Mouse (Mus musculus) c-Kit-positive CD71-positive TER-119-positive erythroid progenitor cells, embryonic 14.5 days (primary cell): ENCODE data around the gene Gm10964.

ENCODE experiments used
- DNase-seq: peaks from one replicate; pipeline ENCODE4 v3.0.0-alpha.2; 2013; ENCODE audit warnings: low spot score

Gene Gm10964

GRCm38 (mm10) chr3:103739329-103739728 lies at the start of gene Gm10964:
Gene Gm10964 (plus strand): TSS chr3:103739366.
- no peak for DNase-seq

- no peak for DNase-seq
These were observed 48.7 kb upstream of the Gm10964 start for GRCm38 (mm10) chr3:103690506-103690905.

GRCm38 (mm10) chr3:103695556-103695955 lies 43.6 kb upstream of the Gm10964 start:
- DNase-seq: no peak

GRCm38 (mm10) chr3:103696388-103696925 lies 42.7 kb upstream of the Gm10964 start:
- no peak for DNase-seq

GRCm38 (mm10) chr3:103704661-103705060 lies 34.5 kb upstream of the Gm10964 start:
- DNase-seq: no peak

- no peak for DNase-seq
These were observed 33.7 kb upstream of the Gm10964 start for GRCm38 (mm10) chr3:103705426-103705825.

- no peak for DNase-seq
These were observed 29.6 kb upstream of the Gm10964 start for GRCm38 (mm10) chr3:103709470-103710040.

- DNase-seq: no peak
These were observed 27.0 kb upstream of the Gm10964 start for GRCm38 (mm10) chr3:103712196-103712595.

- DNase-seq: no peak
These were observed 24.8 kb upstream of the Gm10964 start for GRCm38 (mm10) chr3:103714236-103714875.

- no peak for DNase-seq
These were observed 24.2 kb upstream of the Gm10964 start for GRCm38 (mm10) chr3:103714942-103715341.

- no peak for DNase-seq
These were observed 23.1 kb upstream of the Gm10964 start for GRCm38 (mm10) chr3:103715762-103716693.

GRCm38 (mm10) chr3:103716774-103717760 lies 22.1 kb upstream of the Gm10964 start:
- no peak for DNase-seq

- no peak for DNase-seq
These were observed 20.4 kb upstream of the Gm10964 start for GRCm38 (mm10) chr3:103718728-103719127.

- no peak for DNase-seq
These were observed 15.0 kb upstream of the Gm10964 start for GRCm38 (mm10) chr3:103724137-103724536.

GRCm38 (mm10) chr3:103726642-103727041 lies 12.5 kb upstream of the Gm10964 start:
- DNase-seq: no peak

- DNase-seq: no peak
These were observed 11.3 kb upstream of the Gm10964 start for GRCm38 (mm10) chr3:103727813-103728326.

- DNase-seq: no peak
These were observed 9.3 kb upstream of the Gm10964 start for GRCm38 (mm10) chr3:103729850-103730249.

GRCm38 (mm10) chr3:103732116-103732515 lies 7.0 kb upstream of the Gm10964 start:
- no peak for DNase-seq

GRCm38 (mm10) chr3:103733176-103733575 lies 6.0 kb upstream of the Gm10964 start:
- DNase-seq: no peak

GRCm38 (mm10) chr3:103733799-103734695 lies 5.1 kb upstream of the Gm10964 start:
- no peak for DNase-seq
